Mouse (Mus musculus) hindbrain, embryonic 13.5 days (tissue): ENCODE data around the gene Rnf216. TPM values are rescaled to one million over a fixed set of nuclear protein-coding genes. Genes with fewer than 3 reads are reported as not detected.
"Not testable (repeated sequence)": the region's sequence is repeated elsewhere in the genome, so short reads cannot be mapped to it uniquely, and the experiment has no call there.

ENCODE experiments used
- ATAC-seq: fragments of 200-750 bp; cut with Nextera tagmentation; 2 replicates; pipeline ENCODE4 v1.8.0; 2017; ENCODE audit warnings: moderate TSS enrichment; ENCODE audit not compliant: low FRiP score
- H3K27ac ChIP-seq: fragments of 300-500 bp; sonication (generic); 2 replicates; pipeline ENCODE4 v1.5.1; 2015; ENCODE audit warnings: inconsistent platforms, mild to moderate bottlenecking, moderate library complexity
- H3K27me3 ChIP-seq: fragments of 300-500 bp; sonication (generic); 2 replicates; pipeline ENCODE4 v1.6.1; 2015; ENCODE audit warnings: mild to moderate bottlenecking, inconsistent platforms
- H3K36me3 ChIP-seq: fragments of 300-500 bp; sonication (generic); 2 replicates; pipeline ENCODE4 v1.6.1; 2015; ENCODE audit warnings: mild to moderate bottlenecking, inconsistent platforms
- H3K4me1 ChIP-seq: fragments of 300-500 bp; sonication (generic); replicated peaks from 2 replicates; pipeline ENCODE4 v1.6.1; 2015; ENCODE audit warnings: inconsistent platforms
- H3K4me2 ChIP-seq: fragments of 300-500 bp; sonication (generic); 2 replicates; pipeline ENCODE4 v1.6.1; 2015; ENCODE audit warnings: inconsistent platforms, mild to moderate bottlenecking, moderate library complexity
- H3K4me3 ChIP-seq: fragments of 300-500 bp; sonication (generic); 2 replicates; pipeline ENCODE4 v1.5.1; 2015; ENCODE audit warnings: mild to moderate bottlenecking, inconsistent platforms
- H3K9ac ChIP-seq: fragments of 300-500 bp; sonication (generic); 2 replicates; pipeline ENCODE4 v1.6.1; 2015; ENCODE audit warnings: mild to moderate bottlenecking, inconsistent platforms
- H3K9me3 ChIP-seq: fragments of 300-500 bp; sonication (generic); 2 replicates; pipeline ENCODE4 v1.6.1; 2016; ENCODE audit warnings: inconsistent platforms
- WGBS: fragments of 180-500 bp; shearing (Covaris S2); methylation state at CpG from one replicate; pipeline ENCODE4 v1.1.7; 2015; 5-methylcytosine and 5-hydroxymethylcytosine counted together
- polyA plus RNA-seq: library from polyadenylated mRNA; unstranded; fragments of >200 nt; fragmentation: Nextera tagmentation; extraction: Ambion mirVana; gene quantifications from 2 replicates; pipeline ENCODE4 v1.2.1, GENCODE M21; 2015

The Rnf216 gene
- polyA plus RNA-seq: 34.0 and 38.3 TPM in 2 replicates

DNA sequence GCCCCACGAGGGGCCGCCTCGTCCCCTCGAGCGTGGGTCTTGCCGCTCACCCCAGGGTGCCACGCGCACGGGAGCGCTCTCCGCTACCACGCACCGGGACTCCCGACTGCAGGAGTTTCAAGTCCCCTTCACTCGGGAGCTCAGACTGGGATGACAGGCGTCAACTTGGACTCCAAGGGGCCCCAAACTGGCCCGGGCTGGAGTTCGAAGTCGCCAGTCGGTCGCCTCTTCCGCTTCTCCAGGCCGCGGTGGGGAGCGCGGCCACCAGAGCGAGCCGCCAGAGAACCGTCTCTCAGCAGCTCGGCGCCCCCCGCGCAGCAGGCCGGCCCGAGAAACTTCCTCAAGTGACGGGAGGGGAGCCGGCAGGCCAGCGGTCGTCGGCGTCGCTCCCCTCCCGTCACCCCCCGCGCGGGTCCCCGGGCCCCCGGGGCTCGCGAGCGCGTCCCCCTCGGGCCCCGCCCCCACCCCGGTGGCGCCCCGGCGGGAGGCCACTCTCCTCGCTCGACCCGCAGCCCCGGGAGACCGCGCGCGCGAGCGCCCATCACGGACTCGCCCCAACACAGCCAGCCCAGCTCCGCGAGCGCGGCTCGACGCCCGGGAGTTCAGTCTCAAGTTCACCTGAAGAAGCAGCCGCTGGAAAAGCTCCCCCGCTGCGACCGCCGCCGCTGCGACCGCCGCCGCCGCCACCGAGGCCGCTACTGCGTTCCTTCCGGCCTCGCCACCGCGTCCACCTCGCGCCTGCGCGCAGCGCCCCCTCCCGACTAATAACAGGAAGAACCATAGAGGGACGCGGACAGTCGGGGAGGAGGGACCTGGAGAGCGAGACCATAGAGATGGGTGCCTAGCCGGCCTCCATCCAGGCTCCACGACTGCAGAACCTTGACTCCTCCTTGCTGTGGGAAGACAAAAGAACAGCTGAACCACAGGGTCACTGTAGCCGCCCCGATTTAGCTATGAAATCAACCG is at the start of gene Rnf216:
TSS of gene Rnf216 (minus strand) at position 714 of the 966 bp plus-strand sequence.
- H3K27me3 ChIP-seq: no peaks in the 10 kb centered on the region
- H3K27ac ChIP-seq: peak within 1 kb of the TSS; percentile 91
- 1% methylated on average over 87 of the region's 110 CpGs for WGBS
- peak; percentile 94 for ATAC-seq
- peak within 1 kb of the TSS; percentile 89 for H3K9ac ChIP-seq
- peak within 1 kb of the TSS; percentile 90 for H3K4me2 ChIP-seq
- H3K9me3 ChIP-seq: no peaks in the 10 kb centered on the region
- H3K4me1 ChIP-seq: peaks cover 31% of the 10 kb centered on the region
- peak within 1 kb of the TSS; percentile 83 for H3K4me3 ChIP-seq
- no peaks in the 10 kb centered on the region for H3K36me3 ChIP-seq

DNA sequence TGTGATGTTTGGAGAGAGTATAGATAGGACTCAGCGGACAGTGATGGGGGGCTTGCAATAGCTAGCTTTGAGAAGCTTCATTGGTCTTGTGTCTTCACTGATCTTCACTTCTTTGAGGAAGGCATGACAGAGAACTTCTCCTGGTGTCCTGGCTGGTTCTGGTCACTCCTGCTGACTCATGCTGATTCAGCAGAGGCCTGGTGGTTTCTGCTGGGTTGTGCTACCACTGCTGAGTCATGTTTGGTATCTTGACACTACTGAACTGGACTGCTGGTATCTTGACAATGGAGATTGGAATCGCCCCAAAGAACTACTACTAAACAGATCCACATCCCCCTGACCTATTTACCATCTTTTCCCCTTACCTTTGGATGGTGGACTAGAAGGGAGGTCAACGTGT is 42.7 kb upstream of the Rnf216 start:
- 0 out of 2 replicates have a peak, but pooled peaks cover 1% of the 10 kb centered on the region for H3K9me3 ChIP-seq
- H3K9ac ChIP-seq: no peak overlapping the region
- 86% methylated on average over 3 of the region's 3 CpGs for WGBS
- H3K27ac ChIP-seq: no peak overlapping the region
- no peaks in the 10 kb centered on the region for H3K36me3 ChIP-seq
- H3K4me3 ChIP-seq: no peak overlapping the region
- peaks cover 53% of the 10 kb centered on the region for H3K27me3 ChIP-seq
- H3K4me2 ChIP-seq: no peak overlapping the region
- no peak for ATAC-seq
- 0 out of 2 replicates have a peak, but pooled peaks cover 5% of the 10 kb centered on the region for H3K4me1 ChIP-seq

DNA sequence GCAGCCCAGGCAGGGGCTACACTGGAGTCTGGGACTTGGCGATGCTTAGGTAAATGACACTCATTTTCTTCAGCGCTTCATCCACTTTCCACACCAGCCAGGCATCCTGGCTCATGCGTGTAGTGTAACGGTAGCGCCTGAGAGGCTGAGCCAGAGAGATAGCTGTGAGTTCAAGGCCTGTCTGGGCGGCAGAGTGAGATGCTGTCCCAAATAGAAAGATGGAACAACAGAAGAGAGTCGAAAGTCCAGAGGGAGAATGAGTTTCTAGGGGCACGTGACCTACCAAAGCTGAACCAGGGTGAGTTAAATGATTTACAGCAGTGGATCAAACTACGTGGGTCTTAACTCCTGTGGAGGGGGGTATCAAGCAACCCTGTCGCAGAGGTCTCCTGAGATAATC is 41.0 kb upstream of the Rnf216 start:
- WGBS: 91% methylated on average over 10 of the region's 10 CpGs
- no peak for ATAC-seq
- H3K27me3 ChIP-seq: peaks cover 39% of the 10 kb centered on the region

DNA sequence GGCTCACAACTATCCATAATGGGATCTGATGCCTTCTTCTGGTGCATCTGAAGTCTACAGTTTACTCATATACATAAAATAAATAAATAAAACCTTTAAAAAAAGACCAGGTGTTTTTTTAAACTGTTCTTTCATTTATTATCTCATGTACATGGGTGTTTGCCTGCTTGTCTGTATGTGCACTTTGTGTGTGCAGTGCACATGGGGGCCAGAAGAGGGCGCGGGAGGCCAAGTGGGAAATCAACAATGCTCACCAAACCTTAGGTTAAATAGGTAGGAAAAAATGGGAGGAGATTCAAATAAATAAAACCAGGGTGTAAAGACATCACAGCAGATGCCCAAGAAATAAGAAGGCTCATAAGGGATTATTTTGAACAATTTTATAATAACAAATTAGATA is 37.2 kb upstream of the Rnf216 start:
- no peak overlapping the region for H3K4me3 ChIP-seq
- H3K4me2 ChIP-seq: no peak overlapping the region
- peaks cover 3% of the 10 kb centered on the region; the same call in 1 of the 2 replicates for H3K27me3 ChIP-seq
- no peak overlapping the region for H3K27ac ChIP-seq
- no peaks in the 10 kb centered on the region for H3K36me3 ChIP-seq
- WGBS: 84% methylated on average over 2 of the region's 2 CpGs
- no peak for ATAC-seq
- H3K9me3 ChIP-seq: peaks cover 11% of the 10 kb centered on the region; the same call in 1 of the 2 replicates
- H3K4me1 ChIP-seq: no peaks in the 10 kb centered on the region
- no peak overlapping the region for H3K9ac ChIP-seq

More for the DNA sequence above, 41.0 kb upstream of the Rnf216 start:
- H3K4me1 ChIP-seq: 0 out of 2 replicates have a peak, but pooled peaks cover 5% of the 10 kb centered on the region
- no peaks in the 10 kb centered on the region for H3K36me3 ChIP-seq
- H3K9me3 ChIP-seq: peaks cover 11% of the 10 kb centered on the region; the same call in 1 of the 2 replicates
- no peak overlapping the region for H3K9ac ChIP-seq
- no peak overlapping the region for H3K4me3 ChIP-seq
- H3K4me2 ChIP-seq: no peak overlapping the region
- no peak overlapping the region for H3K27ac ChIP-seq

DNA sequence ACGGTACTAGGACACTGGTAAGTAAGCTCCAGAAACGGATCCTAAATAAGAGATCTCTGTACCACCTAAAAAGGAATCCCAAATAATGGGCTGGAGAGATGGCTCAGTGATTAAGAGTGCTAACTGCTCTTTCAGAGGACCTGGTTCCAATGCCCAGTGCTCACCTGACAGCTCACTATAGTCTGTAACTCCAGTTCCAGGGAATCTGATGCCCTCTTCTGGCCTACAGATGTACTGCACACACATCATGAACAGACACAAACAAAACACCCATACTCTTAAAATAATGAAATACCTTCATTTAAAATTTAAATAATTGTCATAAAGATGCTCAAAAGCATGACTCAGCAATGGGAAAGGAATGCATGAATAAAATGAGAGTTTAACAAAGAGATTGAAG is 36.7 kb upstream of the Rnf216 start:
- no peak overlapping the region for H3K4me3 ChIP-seq
- H3K27ac ChIP-seq: no peak overlapping the region
- WGBS: 88% methylated on average over 2 of the region's 2 CpGs
- H3K9me3 ChIP-seq: peaks cover 11% of the 10 kb centered on the region; the same call in 1 of the 2 replicates
- H3K36me3 ChIP-seq: no peaks in the 10 kb centered on the region
- no peaks in the 10 kb centered on the region for H3K27me3 ChIP-seq
- H3K9ac ChIP-seq: no peak overlapping the region
- no peak for ATAC-seq
- H3K4me2 ChIP-seq: no peak overlapping the region
- no peaks in the 10 kb centered on the region for H3K4me1 ChIP-seq

DNA sequence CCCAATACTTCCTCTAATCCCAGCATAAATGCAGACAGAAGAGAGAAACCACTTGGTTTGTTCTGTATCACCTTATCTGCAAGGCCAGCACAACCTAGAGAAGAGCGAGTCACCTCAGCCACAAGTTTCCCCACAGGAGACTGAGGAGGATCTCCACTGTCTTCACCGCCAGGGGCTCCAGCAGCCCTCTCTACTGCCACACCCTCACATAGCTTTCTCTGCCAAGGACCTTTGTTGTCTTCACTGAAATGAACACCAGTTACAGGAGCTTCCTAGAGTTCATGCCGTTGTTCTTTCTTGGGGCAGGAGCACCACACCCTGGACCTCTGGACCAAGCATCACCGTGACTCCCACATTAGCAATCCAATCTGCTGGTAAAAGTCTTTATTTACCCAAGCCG is 35.9 kb upstream of the Rnf216 start:
- Histone ChIP-seq H3K9me3 (peaks cover 11% of the 10 kb centered on the region; the same call in 1 of the 2 replicates), H3K27me3 (no peaks in the 10 kb centered on the region), H3K36me3 (no peaks in the 10 kb centered on the region), H3K4me2 (no peak overlapping the region), H3K4me3 (no peak overlapping the region), H3K27ac (no peak overlapping the region), H3K4me1 (no peaks in the 10 kb centered on the region), H3K9ac (no peak overlapping the region)
- ATAC-seq: no peak
- 94% methylated on average over 5 of the region's 5 CpGs for WGBS

DNA sequence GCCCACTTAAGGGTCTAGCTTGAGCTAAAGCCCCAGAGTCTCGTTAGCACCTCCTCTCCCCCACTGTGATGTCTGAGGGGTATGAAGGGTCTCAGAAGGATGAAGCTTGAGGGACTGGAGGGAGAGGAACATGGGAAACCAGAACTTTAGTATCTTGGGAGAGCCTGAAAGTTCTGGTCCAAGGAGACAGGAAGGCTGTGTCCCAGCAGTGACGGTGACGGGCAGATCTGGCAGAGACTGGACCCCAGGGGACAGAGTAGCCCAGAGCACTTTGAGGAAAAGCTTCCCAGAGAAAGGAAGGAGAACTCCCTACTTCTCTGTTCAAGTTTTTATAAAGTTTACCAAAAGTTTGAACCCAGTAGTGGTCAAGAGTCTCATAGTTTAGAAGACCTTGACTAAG is 34.7 kb upstream of the Rnf216 start, which contains the start of gene Olfr718-ps1:
TSS of gene Olfr718-ps1 (minus strand) at position 101 of the 400 bp plus-strand sequence.
- Histone ChIP-seq H3K9ac (no peak within 1 kb of the TSS), H3K27me3 (no peaks in the 10 kb centered on the region), H3K4me1 (no peaks in the 10 kb centered on the region), H3K4me3 (no peak within 1 kb of the TSS), H3K27ac (no peak within 1 kb of the TSS), H3K9me3 (peaks cover 11% of the 10 kb centered on the region; the same call in 1 of the 2 replicates), H3K4me2 (no peak within 1 kb of the TSS), H3K36me3 (no peaks in the 10 kb centered on the region)
- no peak for ATAC-seq
- WGBS: 68% methylated on average over 3 of the region's 3 CpGs

DNA sequence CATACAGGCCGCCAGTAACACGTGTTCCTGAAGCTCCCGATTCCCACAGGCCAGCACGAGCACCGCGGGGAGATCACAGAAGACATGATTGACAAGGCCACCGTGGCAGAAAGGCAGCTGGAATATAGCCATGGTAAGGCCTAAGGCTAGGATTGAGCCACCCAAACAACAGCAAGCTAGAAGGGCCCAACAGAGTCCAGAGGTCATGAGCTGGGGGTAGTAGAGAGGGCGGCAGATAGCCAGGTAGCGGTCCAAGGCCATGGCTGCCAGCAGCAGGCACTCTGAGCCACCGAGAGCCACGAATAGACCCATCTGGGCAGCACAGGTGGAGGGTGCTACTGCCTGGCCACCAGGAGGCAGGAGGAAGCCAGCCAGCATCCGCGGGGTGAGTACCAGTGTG is 24.8 kb upstream of the Rnf216 start:
- Histone ChIP-seq H3K27ac (no peak overlapping the region), H3K4me1 (no peaks in the 10 kb centered on the region)
- 95% methylated on average over 13 of the region's 13 CpGs for WGBS

DNA sequence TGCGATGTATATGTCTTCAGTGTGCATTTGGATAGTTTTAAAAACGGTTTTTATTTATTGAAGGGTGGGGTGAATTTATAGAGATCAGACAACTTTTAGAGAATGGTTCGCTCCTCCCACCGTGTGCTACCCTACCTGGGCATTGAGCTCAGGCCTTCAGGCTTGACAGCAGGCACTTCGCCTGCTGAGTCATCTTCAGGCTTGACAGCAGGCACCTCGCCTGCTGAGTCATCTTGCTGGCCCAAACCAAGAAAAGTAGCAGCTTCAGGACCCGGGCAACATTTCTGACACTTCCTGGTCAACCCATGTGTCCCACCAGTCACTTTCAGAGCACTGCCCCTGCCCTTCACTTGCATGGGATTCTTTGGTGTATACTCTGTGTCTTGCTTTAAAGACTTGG is 22.2 kb upstream of the Rnf216 start:
- H3K27me3 ChIP-seq: no peaks in the 10 kb centered on the region
- no peak overlapping the region for H3K9ac ChIP-seq
- H3K27ac ChIP-seq: no peak overlapping the region
- H3K4me1 ChIP-seq: no peaks in the 10 kb centered on the region
- no peaks in the 10 kb centered on the region for H3K9me3 ChIP-seq
- no peak overlapping the region for H3K4me2 ChIP-seq
- ATAC-seq: no peak
- H3K4me3 ChIP-seq: no peak overlapping the region
- H3K36me3 ChIP-seq: no peaks in the 10 kb centered on the region
- WGBS: 90% methylated on average over 7 of the region's 7 CpGs

More for the DNA sequence above, 24.8 kb upstream of the Rnf216 start:
- no peak overlapping the region for H3K9ac ChIP-seq
- no peaks in the 10 kb centered on the region for H3K27me3 ChIP-seq
- H3K4me3 ChIP-seq: no peak overlapping the region
- no peaks in the 10 kb centered on the region for H3K9me3 ChIP-seq
- no peak for ATAC-seq
- H3K4me2 ChIP-seq: no peak overlapping the region
- no peaks in the 10 kb centered on the region for H3K36me3 ChIP-seq

DNA sequence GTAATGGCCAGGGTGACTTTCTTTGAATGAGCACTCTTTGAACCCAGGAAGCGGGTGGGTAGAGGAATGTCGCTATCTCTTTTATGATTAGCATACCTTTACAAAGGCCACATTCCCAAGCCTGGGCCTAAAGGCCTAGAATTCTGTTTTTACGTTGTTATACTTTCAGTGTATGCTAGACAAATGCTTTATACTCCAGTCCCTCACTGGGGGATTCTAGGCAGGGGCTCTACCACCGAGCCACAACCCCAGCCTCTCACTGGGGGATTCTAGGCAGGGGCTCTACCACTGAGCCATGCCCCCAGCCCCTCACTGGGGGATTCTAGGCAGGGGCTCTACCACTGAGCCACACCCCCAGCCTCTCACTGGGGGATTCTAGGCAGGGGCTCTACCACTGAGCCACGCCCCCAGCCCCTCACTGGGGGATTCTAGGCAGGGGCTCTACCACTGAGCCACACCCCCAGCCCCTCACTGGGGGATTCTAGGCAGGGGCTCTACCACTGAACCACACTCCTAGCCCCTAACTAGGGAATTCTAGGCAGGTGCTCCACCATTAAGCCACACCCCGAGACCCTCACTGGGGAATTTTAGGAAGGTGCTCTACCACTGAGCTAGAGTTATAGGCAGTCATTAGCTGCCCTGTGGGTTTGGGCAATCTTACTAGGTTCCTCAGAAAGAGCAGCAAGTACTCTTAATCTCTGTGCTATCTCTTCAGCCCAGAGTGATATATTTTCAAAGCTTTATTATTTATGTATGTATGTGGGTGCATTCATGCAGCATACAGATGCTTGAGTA is 21.6 kb upstream of the Rnf216 start:
- not testable (repeated sequence) for ATAC-seq, H3K9me3 ChIP-seq, H3K4me3 ChIP-seq, H3K36me3 ChIP-seq, H3K27ac ChIP-seq, H3K27me3 ChIP-seq, H3K4me1 ChIP-seq, H3K9ac ChIP-seq, H3K4me2 ChIP-seq
- 82% methylated on average over 4 of the region's 6 CpGs for WGBS

DNA sequence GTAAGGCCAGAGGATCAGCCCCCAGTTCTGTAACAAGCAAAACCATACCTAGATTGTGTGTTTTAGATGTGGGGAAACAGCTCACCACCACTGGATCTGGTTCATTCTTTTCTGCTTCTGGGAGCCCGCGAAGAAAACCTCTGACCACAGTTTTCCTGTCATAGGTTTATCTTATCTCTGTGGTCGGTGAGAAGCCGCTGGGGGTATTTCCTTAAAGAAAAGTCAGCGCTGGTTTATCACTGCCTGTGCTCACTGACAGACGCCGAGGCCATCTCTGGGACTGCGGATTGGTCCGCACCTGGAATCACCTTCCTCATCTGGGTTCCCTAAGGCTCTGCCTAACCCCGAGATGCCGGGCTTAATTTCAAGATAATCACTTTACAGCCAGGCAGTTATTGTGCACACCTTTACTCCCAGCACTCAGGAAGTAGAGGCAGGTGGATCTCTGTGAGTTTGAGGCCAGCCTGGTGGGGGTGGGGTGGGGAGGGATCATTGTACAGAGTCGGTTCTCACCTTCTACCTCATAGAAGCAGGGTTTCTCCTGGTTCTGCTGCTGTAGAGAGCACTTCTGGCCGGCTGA is 20.2 kb upstream of the Rnf216 start:
- H3K9ac ChIP-seq: no peak overlapping the region
- no peak for ATAC-seq
- no peaks in the 10 kb centered on the region for H3K36me3 ChIP-seq
- peaks cover 10% of the 10 kb centered on the region for H3K9me3 ChIP-seq
- WGBS: 87% methylated on average over 13 of the region's 13 CpGs
- no peak overlapping the region for H3K4me2 ChIP-seq
- H3K4me3 ChIP-seq: no peak overlapping the region
- no peak overlapping the region for H3K27ac ChIP-seq
- H3K27me3 ChIP-seq: no peaks in the 10 kb centered on the region
- H3K4me1 ChIP-seq: no peaks in the 10 kb centered on the region

DNA sequence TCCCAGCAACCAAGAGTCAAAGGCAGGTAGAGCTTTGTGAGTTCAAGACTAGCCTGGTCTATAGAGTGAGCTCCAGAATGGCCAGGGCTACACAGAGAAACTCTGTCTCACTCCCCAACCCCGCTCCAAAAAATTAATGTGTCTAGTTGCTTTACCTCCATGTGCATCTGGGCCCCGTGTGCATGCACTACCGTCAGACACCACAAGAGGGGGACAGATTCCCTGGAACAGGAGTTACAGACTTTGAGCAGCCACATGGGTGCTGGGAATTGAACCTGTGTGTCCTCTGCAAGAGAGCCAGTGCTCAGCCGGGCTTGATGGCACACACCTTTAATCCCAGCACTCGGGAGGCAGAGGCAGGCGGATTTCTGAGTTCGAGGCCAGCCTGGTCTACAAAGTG is 17.5 kb upstream of the Rnf216 start:
- 88% methylated on average over 7 of the region's 7 CpGs for WGBS
- H3K9ac ChIP-seq: no peak overlapping the region
- H3K4me1 ChIP-seq: peaks cover 7% of the 10 kb centered on the region
- H3K36me3 ChIP-seq: no peaks in the 10 kb centered on the region
- H3K27ac ChIP-seq: no peak overlapping the region
- no peak overlapping the region for H3K4me2 ChIP-seq
- ATAC-seq: no peak
- no peaks in the 10 kb centered on the region for H3K27me3 ChIP-seq
- no peak overlapping the region for H3K4me3 ChIP-seq
- H3K9me3 ChIP-seq: peaks cover 10% of the 10 kb centered on the region
